Mouse (Mus musculus): ENCODE measurements at regions not wholly inside any gene's neighbourhood (a gene's known extent, or its start where the extent isn't known, plus 50 kb on each side); places are given as distances from the start of the nearest gene placed in this dataset.

DNA sequence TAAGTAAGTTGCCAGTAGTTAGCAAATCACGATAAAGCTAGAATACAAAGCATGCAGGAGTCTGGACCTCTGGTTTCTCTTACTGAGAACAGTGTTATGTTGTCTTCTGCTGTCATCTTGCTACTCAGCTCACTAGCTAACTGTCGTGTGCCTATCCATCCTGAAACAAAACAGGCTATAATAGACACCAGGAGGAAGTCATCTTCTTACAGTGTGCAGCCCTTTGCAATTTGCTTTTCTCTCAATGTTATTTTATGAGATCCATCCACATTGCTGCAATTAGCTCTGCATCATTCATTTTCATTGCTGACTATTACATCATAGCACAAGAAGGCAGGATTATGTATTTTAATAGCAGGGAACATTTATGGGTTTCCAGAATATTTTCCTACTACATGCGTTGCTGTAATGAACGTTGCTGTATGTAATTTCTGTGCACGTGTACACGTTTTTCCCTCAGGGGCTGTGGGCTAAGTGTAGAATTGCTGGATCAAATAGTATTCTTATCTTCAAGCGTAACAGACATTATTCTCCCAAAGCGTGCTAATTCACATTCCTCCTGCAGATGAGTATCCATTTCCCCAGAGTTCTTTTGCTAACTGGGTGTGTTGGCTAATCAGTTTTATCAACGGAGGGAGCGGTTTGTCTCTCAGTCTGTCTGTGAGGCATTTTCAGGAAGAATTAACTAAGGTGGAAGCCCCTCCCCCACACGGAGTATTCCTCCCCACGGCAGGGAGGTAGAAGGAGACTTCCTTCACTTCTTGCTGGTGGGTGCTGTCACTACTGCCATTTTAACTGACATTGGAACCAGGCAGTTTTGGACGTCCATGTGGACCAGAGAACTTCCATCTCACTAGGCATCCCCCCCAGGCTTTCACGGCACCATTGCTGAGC is 139.1 kb upstream of the Tyw5 start:
- no peak for DNase-seq
- no peaks in the 10 kb centered on the region for H3K4me1 ChIP-seq (ENCODE audit: control insufficient read depth, insufficient read depth, low read length)
- 51% methylated on average over 14 of the region's 14 CpGs for WGBS
- TF ChIP-seq POLR2A (IDR thresholded peaks at IDR 0.05; ENCODE audit: borderline replicate concordance, extremely low read depth, low read depth, low read length) (no peak), CTCF (IDR thresholded peaks at IDR 0.05; ENCODE audit: insufficient read depth, low read length) (no peak)
- no peak overlapping the region for H3K4me3 ChIP-seq (replicated peaks; ENCODE audit: extremely low read depth, low read depth, low read length)

DNA sequence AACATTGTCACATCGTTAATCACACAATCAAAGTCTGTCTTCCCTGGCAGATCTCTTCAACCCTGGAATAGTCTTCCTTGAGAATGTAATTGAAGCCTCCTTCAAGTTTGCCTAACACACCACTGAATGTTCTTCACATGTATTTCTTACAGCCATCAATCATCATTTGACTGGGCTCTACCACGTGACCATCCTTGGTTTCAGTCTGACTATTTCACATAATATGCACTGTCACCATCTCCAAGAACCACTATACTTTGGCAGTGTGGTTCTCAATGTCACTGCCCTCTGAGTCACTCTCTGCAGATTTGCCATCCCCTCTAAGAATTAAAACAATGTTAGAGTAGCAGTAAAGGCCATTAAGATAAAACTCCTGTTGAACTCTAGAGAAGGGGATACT is 154.6 kb upstream of the Tyw5 start:
- Histone ChIP-seq H3K4me1 (ENCODE audit: control insufficient read depth, insufficient read depth, low read length) (no peaks in the 10 kb centered on the region), H3K4me3 (replicated peaks; ENCODE audit: extremely low read depth, low read depth, low read length) (no peak overlapping the region)
- DNase-seq, result no peak
- WGBS, result 81% methylated on average over 2 of the region's 2 CpGs
- TF ChIP-seq CTCF (IDR thresholded peaks at IDR 0.05; ENCODE audit: insufficient read depth, low read length) (no peak), POLR2A (IDR thresholded peaks at IDR 0.05; ENCODE audit: borderline replicate concordance, extremely low read depth, low read depth, low read length) (no peak)

DNA sequence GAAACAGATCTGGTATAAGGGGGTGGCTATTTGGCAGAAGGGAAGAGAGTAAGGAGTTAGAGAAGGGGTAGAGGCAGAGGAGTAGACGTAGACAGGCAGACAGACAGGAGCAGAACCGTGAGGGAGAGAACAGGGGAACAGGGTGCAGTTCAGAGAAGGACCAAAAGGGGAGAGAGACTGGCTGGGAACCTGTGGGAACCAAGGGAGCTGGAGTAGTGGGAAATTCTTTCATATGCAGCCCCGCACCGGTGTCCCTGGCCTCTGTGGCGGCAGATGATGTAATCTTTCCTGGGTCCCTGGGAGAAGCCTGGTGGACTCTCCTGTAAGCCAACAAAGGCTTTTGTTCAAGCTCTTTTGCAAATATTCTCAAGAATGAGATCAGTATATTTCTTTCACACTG is 157.8 kb upstream of the Tyw5 start:
- WGBS, result 52% methylated on average over 5 of the region's 5 CpGs
- no peak for TF ChIP-seq CTCF (IDR thresholded peaks at IDR 0.05; ENCODE audit: insufficient read depth, low read length)
- H3K4me3 ChIP-seq (replicated peaks; ENCODE audit: extremely low read depth, low read depth, low read length), result no peak overlapping the region
- no peak for DNase-seq
- no peaks in the 10 kb centered on the region for H3K4me1 ChIP-seq (ENCODE audit: control insufficient read depth, insufficient read depth, low read length)

GRCm38 (mm10) chr1:57572097-57572496 is 165.2 kb upstream of the Tyw5 start:
- Histone ChIP-seq H3K4me3 (replicated peaks; ENCODE audit: extremely low read depth, low read depth, low read length) (no peak overlapping the region), H3K4me1 (ENCODE audit: control insufficient read depth, insufficient read depth, low read length) (no peaks in the 10 kb centered on the region)
- 57% methylated on average over 5 of the region's 5 CpGs for WGBS
- TF ChIP-seq CTCF (IDR thresholded peaks at IDR 0.05; ENCODE audit: insufficient read depth, low read length) (no peak), POLR2A (IDR thresholded peaks at IDR 0.05; ENCODE audit: borderline replicate concordance, extremely low read depth, low read depth, low read length) (no peak)
- no peak for DNase-seq

DNA sequence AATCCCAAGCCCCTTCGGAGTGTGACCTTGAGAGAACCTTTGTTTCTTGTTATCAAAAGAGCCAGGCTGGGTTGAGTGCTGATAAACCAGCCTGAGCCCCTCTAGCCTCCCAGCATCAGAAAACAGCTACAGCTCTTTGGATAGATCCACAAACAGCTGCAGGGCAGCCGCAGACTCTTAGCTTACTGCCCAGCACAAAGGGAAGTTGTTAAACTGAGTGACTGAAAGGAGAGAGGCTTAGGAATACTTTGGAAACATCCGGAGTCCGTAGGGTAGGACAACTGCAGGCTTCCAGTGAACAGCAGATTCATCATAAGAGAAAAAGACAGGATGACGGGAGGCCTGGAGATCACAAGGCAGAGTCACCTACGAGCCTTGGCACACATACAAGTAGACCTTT is 166.9 kb upstream of the Tyw5 start:
- WGBS, result 53% methylated on average over 6 of the region's 6 CpGs
- TF ChIP-seq CTCF (IDR thresholded peaks at IDR 0.05; ENCODE audit: insufficient read depth, low read length), result no peak
- no peak for TF ChIP-seq POLR2A (IDR thresholded peaks at IDR 0.05; ENCODE audit: borderline replicate concordance, extremely low read depth, low read depth, low read length)
- DNase-seq, result no peak
- no peak overlapping the region for H3K4me3 ChIP-seq (replicated peaks; ENCODE audit: extremely low read depth, low read depth, low read length)
- H3K4me1 ChIP-seq (ENCODE audit: control insufficient read depth, insufficient read depth, low read length), result no peaks in the 10 kb centered on the region

DNA sequence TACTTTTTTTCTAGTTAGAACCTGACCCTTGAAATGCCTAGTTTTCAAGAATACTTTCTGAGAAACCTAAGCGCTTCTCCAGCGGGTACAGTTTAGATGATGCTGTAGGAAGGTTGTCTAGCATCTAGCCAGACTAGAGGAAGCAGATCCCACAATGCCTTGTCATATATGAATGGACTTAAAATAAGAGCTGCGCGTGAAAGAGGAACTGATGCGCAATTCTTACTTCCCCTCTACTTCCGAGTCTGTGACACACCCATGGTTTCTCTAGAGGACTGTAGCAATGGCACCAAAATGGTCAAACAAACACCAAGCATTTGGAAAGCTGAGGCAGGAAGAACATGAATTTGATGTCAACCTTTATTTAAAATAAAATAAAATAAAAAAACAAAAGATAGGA is 167.6 kb upstream of the Tyw5 start:
- WGBS, result 85% methylated on average over 6 of the region's 6 CpGs
- TF ChIP-seq POLR2A (IDR thresholded peaks at IDR 0.05; ENCODE audit: borderline replicate concordance, extremely low read depth, low read depth, low read length) (no peak), CTCF (IDR thresholded peaks at IDR 0.05; ENCODE audit: insufficient read depth, low read length) (no peak)
- Histone ChIP-seq H3K4me1 (ENCODE audit: control insufficient read depth, insufficient read depth, low read length) (no peaks in the 10 kb centered on the region), H3K4me3 (replicated peaks; ENCODE audit: extremely low read depth, low read depth, low read length) (no peak overlapping the region)
- no peak for DNase-seq

GRCm38 (mm10) chr1:57576066-57576753 is 169.3 kb upstream of the Tyw5 start:
- DNase-seq, result no peak
- Histone ChIP-seq H3K4me1 (ENCODE audit: control insufficient read depth, insufficient read depth, low read length) (no peaks in the 10 kb centered on the region), H3K4me3 (replicated peaks; ENCODE audit: extremely low read depth, low read depth, low read length) (no peak overlapping the region)
- TF ChIP-seq CTCF (IDR thresholded peaks at IDR 0.05; ENCODE audit: insufficient read depth, low read length) (no peak), POLR2A (IDR thresholded peaks at IDR 0.05; ENCODE audit: borderline replicate concordance, extremely low read depth, low read depth, low read length) (no peak)
- 86% methylated on average over 5 of the region's 5 CpGs for WGBS

- DNase-seq, result no peak
- H3K4me1 ChIP-seq (ENCODE audit: control insufficient read depth, insufficient read depth, low read length), result no peaks in the 10 kb centered on the region
- TF ChIP-seq POLR2A (IDR thresholded peaks at IDR 0.05; ENCODE audit: borderline replicate concordance, extremely low read depth, low read depth, low read length) (no peak), CTCF (IDR thresholded peaks at IDR 0.05; ENCODE audit: insufficient read depth, low read length) (no peak)
- no peak overlapping the region for H3K4me3 ChIP-seq (replicated peaks; ENCODE audit: extremely low read depth, low read depth, low read length)
- WGBS, result 57% methylated on average over 3 of the region's 3 CpGs
Measured at GRCm38 (mm10) chr1:57579086-57579485, 172.2 kb upstream of the Tyw5 start.

GRCm38 (mm10) chr1:57593707-57594589 is 180.0 kb upstream of the Spats2l start:
- TF ChIP-seq POLR2A (IDR thresholded peaks at IDR 0.05; ENCODE audit: borderline replicate concordance, extremely low read depth, low read depth, low read length) (no peak), CTCF (IDR thresholded peaks at IDR 0.05; ENCODE audit: insufficient read depth, low read length) (no peak)

More at GRCm38 (mm10) chr1:57593707-57594589, 180.0 kb upstream of the Spats2l start:
- no peak overlapping the region for H3K4me3 ChIP-seq (replicated peaks; ENCODE audit: extremely low read depth, low read depth, low read length)
- H3K4me1 ChIP-seq (ENCODE audit: control insufficient read depth, insufficient read depth, low read length), result no peaks in the 10 kb centered on the region
- no peak for DNase-seq
- 80% methylated on average over 7 of the region's 7 CpGs for WGBS
